Mouse (Mus musculus) liver, embryonic 12.5 days (tissue): Measurements from ENCODE around the gene Lipt1. TPM values are rescaled to one million over a fixed set of nuclear protein-coding genes. Genes with fewer than 3 reads are reported as not detected.

Experiments
- ATAC-seq: fragments of 200-750 bp; cut with Nextera tagmentation; 2 replicates; pipeline ENCODE4 v1.8.0; 2017; ENCODE audit warnings: moderate number of reproducible peaks, mild to moderate bottlenecking, moderate library complexity
- H3K27ac ChIP-seq: fragments of 300-500 bp; sonication (generic); 2 replicates; pipeline ENCODE4 v1.5.1; 2016; ENCODE audit warnings: mild to moderate bottlenecking
- H3K27me3 ChIP-seq: fragments of 300-500 bp; sonication (generic); replicated peaks from 2 replicates; pipeline ENCODE4 v1.6.1; 2016; ENCODE audit warnings: mild to moderate bottlenecking, moderate library complexity
- H3K36me3 ChIP-seq: fragments of 300-500 bp; sonication (generic); 2 replicates; pipeline ENCODE4 v1.6.1; 2016; ENCODE audit warnings: mild to moderate bottlenecking, moderate library complexity
- H3K4me1 ChIP-seq: fragments of 300-500 bp; sonication (generic); 2 replicates; pipeline ENCODE4 v1.6.1; 2016
- H3K4me2 ChIP-seq: fragments of 300-500 bp; sonication (generic); 2 replicates; pipeline ENCODE4 v1.6.1; 2016; ENCODE audit warnings: mild to moderate bottlenecking, moderate library complexity
- H3K4me3 ChIP-seq: fragments of 300-500 bp; sonication (generic); 2 replicates; pipeline ENCODE4 v1.5.1; 2016; ENCODE audit warnings: mild to moderate bottlenecking, moderate library complexity
- H3K9ac ChIP-seq: fragments of 300-500 bp; sonication (generic); 2 replicates; pipeline ENCODE4 v1.6.1; 2016; ENCODE audit warnings: mild to moderate bottlenecking, moderate library complexity
- H3K9me3 ChIP-seq: fragments of 300-500 bp; sonication (generic); replicated peaks from 2 replicates; pipeline ENCODE4 v1.6.1; 2016; ENCODE audit warnings: mild to moderate bottlenecking, moderate library complexity
- WGBS: fragments of 180-500 bp; shearing (Covaris S2); methylation state at CpG from one replicate; pipeline ENCODE4 v1.1.7; 2016; ENCODE audit not compliant: insufficient replicate concordance; 5-methylcytosine and 5-hydroxymethylcytosine counted together
- polyA plus RNA-seq: library from polyadenylated mRNA; unstranded; fragments of >200 nt; fragmentation: Nextera tagmentation; extraction: Ambion mirVana; gene quantifications from 2 replicates; pipeline ENCODE4 v1.2.1, GENCODE M21; 2016

The Lipt1 gene
- polyA plus RNA-seq, 1 experiment from 2014 or later = 8.0 TPM

GRCm38 (mm10) chr1:37903178-37903577, 31.6 kb downstream of the Lipt1 start:
- H3K4me1 ChIP-seq = no peaks in the 10 kb centered on the region
- peaks cover 24% of the 10 kb centered on the region for H3K36me3 ChIP-seq
- H3K9me3 ChIP-seq = no peaks in the 10 kb centered on the region
- no peaks in the 10 kb centered on the region for H3K27me3 ChIP-seq
- H3K4me2 ChIP-seq = no peak overlapping the region
- no peak overlapping the region for H3K27ac ChIP-seq
- H3K4me3 ChIP-seq = no peak overlapping the region
- WGBS = 28% methylated on average over 6 of the region's 6 CpGs
- no peak overlapping the region for H3K9ac ChIP-seq
- no peak for ATAC-seq

GRCm38 (mm10) chr1:37912751-37913150, 41.2 kb downstream of the Lipt1 start:
- H3K27me3 ChIP-seq = 0 out of 2 replicates have a peak, but pooled peaks cover 7% of the 10 kb centered on the region
- no peak overlapping the region for H3K4me3 ChIP-seq
- WGBS = 67% methylated on average over 2 of the region's 2 CpGs
- H3K4me2 ChIP-seq = no peak overlapping the region
- ATAC-seq = no peak
- no peak overlapping the region for H3K9ac ChIP-seq
- no peaks in the 10 kb centered on the region for H3K4me1 ChIP-seq
- no peaks in the 10 kb centered on the region for H3K9me3 ChIP-seq
- H3K36me3 ChIP-seq = no peaks in the 10 kb centered on the region
- H3K27ac ChIP-seq = no peak overlapping the region

GRCm38 (mm10) chr1:37916393-37916792, 44.9 kb downstream of the Lipt1 start, which contains the start of gene Lyg2:
Gene Lyg2 (minus strand): TSS chr1:37916493.
- 59% methylated on average over 5 of the region's 5 CpGs for WGBS
- Histone ChIP-seq H3K4me3 (no peak within 1 kb of the TSS), H3K9me3 (no peaks in the 10 kb centered on the region), H3K27ac (no peak within 1 kb of the TSS), H3K36me3 (no peaks in the 10 kb centered on the region), H3K27me3 (0 out of 2 replicates have a peak, but pooled peaks cover 10% of the 10 kb centered on the region), H3K4me2 (no peak within 1 kb of the TSS), H3K4me1 (no peaks in the 10 kb centered on the region), H3K9ac (no peak within 1 kb of the TSS)
- ATAC-seq = no peak

- Histone ChIP-seq H3K4me3 (no peak overlapping the region), H3K4me1 (no peaks in the 10 kb centered on the region), H3K36me3 (no peaks in the 10 kb centered on the region), H3K4me2 (no peak overlapping the region), H3K9me3 (no peaks in the 10 kb centered on the region), H3K27ac (no peak overlapping the region), H3K27me3 (0 out of 2 replicates have a peak, but pooled peaks cover 10% of the 10 kb centered on the region), H3K9ac (no peak overlapping the region)
- WGBS = 59% methylated on average over 13 of the region's 13 CpGs
- ATAC-seq = no peak
Observed at GRCm38 (mm10) chr1:37917666-37918065, 46.1 kb downstream of the Lipt1 start.

GRCm38 (mm10) chr1:37918096-37918495, 46.6 kb downstream of the Lipt1 start:
- Histone ChIP-seq H3K4me2 (no peak overlapping the region), H3K4me3 (no peak overlapping the region), H3K27me3 (0 out of 2 replicates have a peak, but pooled peaks cover 10% of the 10 kb centered on the region), H3K36me3 (no peaks in the 10 kb centered on the region), H3K9ac (no peak overlapping the region), H3K27ac (no peak overlapping the region), H3K4me1 (no peaks in the 10 kb centered on the region), H3K9me3 (no peaks in the 10 kb centered on the region)
- no peak for ATAC-seq
- WGBS = 52% methylated on average over 6 of the region's 6 CpGs

- no peak overlapping the region for H3K9ac ChIP-seq
- H3K27me3 ChIP-seq = 0 out of 2 replicates have a peak, but pooled peaks cover 5% of the 10 kb centered on the region
- no peak overlapping the region for H3K4me3 ChIP-seq
- WGBS = 55% methylated on average over 8 of the region's 8 CpGs
- H3K9me3 ChIP-seq = no peaks in the 10 kb centered on the region
- no peak overlapping the region for H3K4me2 ChIP-seq
- no peaks in the 10 kb centered on the region for H3K4me1 ChIP-seq
- no peak for ATAC-seq
- H3K36me3 ChIP-seq = no peaks in the 10 kb centered on the region
- no peak overlapping the region for H3K27ac ChIP-seq
Observed at GRCm38 (mm10) chr1:37922536-37922935, 51.0 kb downstream of the Lipt1 start.

Other genes with a start within 250 kb of the Lipt1 start
- 0.27 and 0.35 TPM in 2 replicates for gene 2010300C02Rik, start 151.7 kb upstream of the Lipt1 start, polyA plus RNA-seq
- gene Tsga10, start 5.3 kb upstream of the Lipt1 start, polyA plus RNA-seq = 2.2 and 2.3 TPM in 2 replicates
- 18.7 and 22.3 TPM in 2 replicates for gene Mitd1, start 18.7 kb downstream of the Lipt1 start, polyA plus RNA-seq
- gene Mrpl30, start 18.7 kb downstream of the Lipt1 start, polyA plus RNA-seq = 216 and 221 TPM in 2 replicates
- not detected in 2 replicates for gene Lyg2, start 44.8 kb downstream of the Lipt1 start, polyA plus RNA-seq
- gene Lyg1, start 86.0 kb downstream of the Lipt1 start, polyA plus RNA-seq = not detected in 2 replicates
- gene Txndc9, start 126.2 kb downstream of the Lipt1 start, polyA plus RNA-seq = 82.7 and 86.3 TPM in 2 replicates
- gene Eif5b, start 126.3 kb downstream of the Lipt1 start, polyA plus RNA-seq = 28.5 and 28.8 TPM in 2 replicates